Mouse (Mus musculus) thymus, adult 2 months (tissue): Measurements from ENCODE around the gene Prdm9. TPM values are rescaled to one million over a fixed set of nuclear protein-coding genes. Genes with fewer than 3 reads are reported as not detected.

ENCODE experiments used
- DNase-seq: peaks from one replicate; pipeline ENCODE4 v3.0.0; 2021
- H3K27ac ChIP-seq: fragments of 200-500 bp; 2 replicates; pipeline ENCODE4 v1.5.1; 2012; ENCODE audit warnings: low read length, control low read depth; ENCODE audit not compliant: control insufficient read depth, insufficient read depth
- H3K27me3 ChIP-seq: fragments of 200-500 bp; 2 replicates; pipeline ENCODE4 v1.6.1; 2012; ENCODE audit warnings: mild to moderate bottlenecking, low read length, moderate library complexity, mixed read lengths; ENCODE audit not compliant: control insufficient read depth, insufficient read depth
- H3K36me3 ChIP-seq: fragments of 200-500 bp; 2 replicates; pipeline ENCODE4 v1.6.1; 2012; ENCODE audit warnings: mild to moderate bottlenecking, low read length, moderate library complexity; ENCODE audit not compliant: control insufficient read depth, insufficient read depth
- H3K4me1 ChIP-seq: fragments of 200-500 bp; replicated peaks from 2 replicates; pipeline ENCODE4 v1.6.1; 2012; ENCODE audit warnings: low read length; ENCODE audit not compliant: control insufficient read depth, insufficient read depth
- H3K4me3 ChIP-seq: fragments of 200-500 bp; 2 replicates; pipeline ENCODE4 v1.5.1; 2012; ENCODE audit warnings: mild to moderate bottlenecking, low read length, control low read depth, moderate library complexity; ENCODE audit not compliant: control insufficient read depth, insufficient read depth
- CTCF ChIP-seq: fragments of 200-500 bp; IDR thresholded peaks from 2 replicates; pipeline ENCODE4 v1.5.1; 2012; ENCODE audit warnings: mild to moderate bottlenecking, control low read depth, low read length, moderate library complexity, borderline replicate concordance; ENCODE audit not compliant: control insufficient read depth, poor library complexity, insufficient read depth; ENCODE audit errors: extremely low read depth
- POLR2A ChIP-seq: fragments of 200-500 bp; IDR thresholded peaks from 2 replicates; pipeline ENCODE4 v1.6.1; 2012; ENCODE audit warnings: mild to moderate bottlenecking, low read length, control low read depth, moderate library complexity; ENCODE audit not compliant: control insufficient read depth, poor library complexity, insufficient read depth; ENCODE audit errors: extremely low read depth
- WGBS: fragments of 180-500 bp; shearing (Covaris S2); methylation state at CpG from one replicate; pipeline ENCODE4 v1.1.7; 2018; 5-methylcytosine and 5-hydroxymethylcytosine counted together
- polyA plus RNA-seq: library from polyadenylated mRNA; depleted of rRNA; stranded (reverse); fragments of >200 nt; gene quantifications from 2 replicates; pipeline ENCODE4 v1.2.3, GENCODE M21; 2012

Gene Prdm9
- polyA plus RNA-seq, 1 experiment, result 1.4 TPM

DNA sequence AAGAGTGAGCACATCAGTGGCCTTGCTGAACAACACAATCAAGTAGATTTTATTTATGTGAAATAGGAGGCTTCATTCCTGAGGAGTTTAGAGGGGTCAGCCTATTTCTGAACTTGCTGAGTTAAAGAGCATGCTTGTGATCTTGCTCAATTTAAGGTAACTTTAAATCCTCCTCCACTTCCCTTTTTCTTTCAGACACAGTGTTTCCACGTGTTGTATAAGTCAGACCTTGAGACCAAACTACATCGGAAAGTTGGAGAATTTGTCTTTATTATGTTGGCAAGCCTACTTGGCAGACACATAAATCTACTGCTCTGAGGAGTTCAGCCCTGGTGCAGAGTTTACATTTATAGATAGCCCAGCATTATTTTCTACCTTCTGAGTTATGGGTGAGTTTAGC is 35.3 kb downstream of the Prdm9 start:
- no peak overlapping the region for H3K4me3 ChIP-seq
- no peak overlapping the region for H3K27ac ChIP-seq
- peaks cover 6% of the 10 kb centered on the region for H3K4me1 ChIP-seq
- TF ChIP-seq POLR2A (no peak), CTCF (no peak)
- no peak for DNase-seq
- H3K36me3 ChIP-seq, result peaks cover 8% of the 10 kb centered on the region
- no peaks in the 10 kb centered on the region for H3K27me3 ChIP-seq
- 36% methylated on average over 2 of the region's 2 CpGs for WGBS

DNA sequence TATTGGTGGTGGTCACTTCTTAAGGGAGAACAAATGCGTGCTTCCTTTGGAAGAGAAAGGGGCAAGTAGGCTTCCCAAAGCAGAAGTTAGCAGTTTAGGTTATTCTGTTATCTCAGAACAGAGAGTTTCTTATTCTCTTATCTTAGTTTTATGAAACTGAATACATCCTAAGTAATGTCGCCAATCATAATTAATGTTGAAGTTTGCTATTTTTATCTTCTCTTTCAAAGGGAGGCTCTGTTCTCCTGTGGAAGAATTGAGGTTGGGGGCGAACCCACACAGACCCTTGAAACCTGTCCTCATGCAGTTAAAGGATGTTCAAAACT is 36.4 kb downstream of the Prdm9 start:
- Histone ChIP-seq H3K4me1 (peaks cover 6% of the 10 kb centered on the region), H3K4me3 (no peak overlapping the region), H3K27ac (no peak overlapping the region), H3K27me3 (no peaks in the 10 kb centered on the region), H3K36me3 (peaks cover 9% of the 10 kb centered on the region)
- WGBS, result 30% methylated on average over 3 of the region's 3 CpGs
- no peak for DNase-seq
- TF ChIP-seq CTCF (no peak), POLR2A (no peak)

DNA sequence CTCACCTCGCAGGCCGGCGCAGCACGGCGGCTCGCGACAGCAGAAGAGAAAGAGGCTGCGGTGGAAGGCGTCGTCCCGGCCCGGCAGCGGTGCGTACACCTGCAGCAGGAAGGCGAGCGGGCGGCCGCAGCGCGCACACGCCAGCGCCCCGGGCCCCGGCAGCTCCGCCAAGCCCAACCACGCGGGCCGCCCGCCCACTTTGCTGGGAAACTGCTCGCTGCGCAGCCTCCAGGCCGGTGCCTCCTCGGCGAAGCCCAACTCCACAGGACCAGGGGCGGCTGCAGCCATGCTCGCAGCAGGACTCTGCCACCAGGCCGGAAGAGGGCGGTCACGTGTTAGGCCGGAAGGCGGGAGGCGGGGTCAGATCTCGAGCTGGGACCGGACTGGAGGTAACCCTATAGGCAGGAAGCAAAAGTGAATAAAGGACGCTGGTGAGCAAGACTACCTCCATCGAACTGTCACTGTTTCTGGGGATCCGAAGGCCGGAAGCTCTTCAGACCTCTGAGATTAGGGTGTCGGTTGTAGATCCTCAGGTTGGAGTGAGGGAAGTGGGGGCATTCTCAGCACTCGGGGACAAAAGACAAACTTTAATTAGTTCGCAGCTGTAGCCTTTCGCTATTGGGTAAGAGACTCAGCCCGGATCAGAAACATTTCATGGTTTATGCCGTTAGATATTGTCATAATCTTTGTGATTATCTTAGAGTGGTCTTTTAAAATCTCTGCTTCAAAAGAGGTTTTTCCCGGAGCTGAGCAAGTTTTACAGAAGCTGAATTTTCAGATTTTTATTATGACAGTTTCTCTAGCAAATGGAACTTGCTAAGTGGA is 37.0 kb downstream of the Prdm9 start, which contains the start of gene Pdcd2:
Gene Pdcd2, minus strand, starts transcription at position 316 of the 825 bp plus-strand sequence.
- peak; percentile 53; the same call in 1 of the 2 replicates for TF ChIP-seq CTCF
- TF ChIP-seq POLR2A, result peak; percentile 73
- Histone ChIP-seq H3K36me3 (peaks cover 15% of the 10 kb centered on the region), H3K4me3 (peak within 1 kb of the TSS; percentile 84), H3K27ac (peak within 1 kb of the TSS; percentile 69), H3K4me1 (peaks cover 6% of the 10 kb centered on the region), H3K27me3 (no peaks in the 10 kb centered on the region)
- DNase-seq, result peak; percentile 95
- 1% methylated on average over 55 of the region's 55 CpGs for WGBS

DNA sequence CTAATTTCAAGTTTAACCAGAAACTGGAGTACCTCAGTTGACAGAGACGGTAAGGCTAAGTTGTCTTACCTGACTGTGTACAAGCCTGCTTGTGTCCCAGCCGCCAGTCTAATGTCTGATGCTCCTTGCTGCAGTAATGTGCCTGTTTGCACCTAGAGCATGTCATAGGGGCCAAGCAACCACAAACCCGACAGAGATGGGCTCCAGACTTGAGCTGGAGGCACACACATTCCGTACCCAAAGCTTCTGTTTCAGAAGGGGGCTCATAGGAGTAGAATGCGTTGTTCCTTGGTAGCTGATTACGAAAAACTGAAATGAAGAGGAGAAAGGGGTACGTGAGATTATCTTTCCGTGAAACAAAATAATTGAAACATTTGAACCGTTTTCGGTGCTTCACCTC is 37.9 kb downstream of the Prdm9 start:
- H3K27me3 ChIP-seq, result no peaks in the 10 kb centered on the region
- 22% methylated on average over 10 of the region's 10 CpGs for WGBS

DNA sequence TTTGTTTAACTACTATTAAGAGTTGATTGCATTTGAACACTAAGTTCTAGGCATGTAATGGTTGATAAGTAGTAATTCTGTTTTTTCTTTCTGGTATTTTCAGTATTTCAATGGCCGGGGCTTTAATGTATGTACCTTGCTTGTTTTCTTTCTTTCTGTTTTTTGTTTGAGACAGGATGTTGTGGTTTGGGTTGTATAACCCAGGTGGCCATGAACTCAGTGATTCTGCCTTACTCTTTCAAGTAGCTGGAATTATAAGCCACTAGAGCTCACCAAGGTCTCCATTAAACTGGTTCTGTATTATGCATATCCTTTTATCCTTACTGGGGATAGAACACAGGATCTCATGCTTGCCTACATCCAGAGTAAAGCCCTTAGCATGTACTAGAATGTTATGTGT is 45.4 kb downstream of the Prdm9 start:
- Histone ChIP-seq H3K4me3 (no peak overlapping the region), H3K36me3 (peaks cover 84% of the 10 kb centered on the region), H3K27ac (no peak overlapping the region), H3K27me3 (no peaks in the 10 kb centered on the region), H3K4me1 (peaks cover 2% of the 10 kb centered on the region; the same call in 1 of the 2 replicates)
- TF ChIP-seq CTCF (no peak), POLR2A (no peak)
- no peak for DNase-seq
- 35% methylated on average over 1 of the region's 1 CpGs for WGBS

More for the DNA sequence above, 37.9 kb downstream of the Prdm9 start:
- peaks cover 23% of the 10 kb centered on the region for H3K36me3 ChIP-seq
- H3K4me3 ChIP-seq, result peak overlapping the region; percentile 33
- peaks cover 6% of the 10 kb centered on the region for H3K4me1 ChIP-seq
- H3K27ac ChIP-seq, result peak overlapping the region; percentile 31; the same call in 1 of the 2 replicates
- no peak for DNase-seq
- no peak for TF ChIP-seq POLR2A
- no peak for TF ChIP-seq CTCF

DNA sequence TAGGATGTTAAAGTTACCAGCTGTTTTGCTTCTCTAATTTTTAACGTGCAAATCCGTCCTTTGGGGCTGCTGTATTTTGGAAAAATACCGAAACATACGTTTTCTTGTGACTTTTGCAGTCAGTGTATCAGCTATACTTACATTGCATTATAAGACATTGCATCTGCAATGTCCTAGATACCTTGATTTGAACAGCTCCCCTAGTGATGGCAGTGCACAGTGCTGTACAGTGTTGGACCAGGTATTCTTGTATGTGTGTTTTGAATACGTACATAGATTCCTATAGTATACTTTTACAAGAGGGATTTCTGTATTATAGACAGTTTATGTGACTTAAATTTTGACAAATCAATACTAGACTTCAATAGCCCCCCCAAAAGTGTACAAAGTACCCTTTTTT is 46.0 kb downstream of the Prdm9 start:
- no peak for DNase-seq
- WGBS, result 97% methylated on average over 5 of the region's 5 CpGs
- Histone ChIP-seq H3K36me3 (peaks cover 90% of the 10 kb centered on the region), H3K4me1 (peaks cover 2% of the 10 kb centered on the region; the same call in 1 of the 2 replicates), H3K4me3 (no peak overlapping the region), H3K27ac (no peak overlapping the region), H3K27me3 (no peaks in the 10 kb centered on the region)
- TF ChIP-seq POLR2A (no peak), CTCF (no peak)

DNA sequence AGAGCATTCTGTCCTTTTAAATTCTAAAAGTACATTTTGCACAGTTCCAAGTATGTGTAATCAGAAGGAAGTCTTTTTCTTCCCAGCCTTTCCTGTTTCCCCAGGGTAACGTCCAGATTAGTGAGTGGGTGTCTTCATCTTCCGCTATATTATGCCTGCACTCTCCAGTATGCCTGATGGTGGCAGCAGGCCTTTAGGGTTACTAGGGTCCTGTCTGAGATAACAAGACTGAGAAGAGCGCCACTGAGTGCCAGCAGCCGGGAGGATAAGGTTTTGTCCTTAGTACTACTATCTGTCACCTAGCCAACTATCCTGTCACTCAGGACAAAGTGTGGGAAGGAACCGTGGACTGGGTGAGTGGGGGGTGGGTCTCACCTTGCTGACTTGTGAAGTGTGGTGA is 46.4 kb downstream of the Prdm9 start:
- Histone ChIP-seq H3K27ac (no peak overlapping the region), H3K4me1 (peaks cover 2% of the 10 kb centered on the region; the same call in 1 of the 2 replicates), H3K36me3 (peaks cover 93% of the 10 kb centered on the region), H3K4me3 (no peak overlapping the region), H3K27me3 (no peaks in the 10 kb centered on the region)
- 90% methylated on average over 5 of the region's 5 CpGs for WGBS
- no peak for TF ChIP-seq CTCF
- TF ChIP-seq POLR2A, result no peak
- DNase-seq, result no peak
